Mouse (Mus musculus) C2C12 (cell line): ENCODE measurements around the gene Ccnt2. TPM values are rescaled to one million over a fixed set of nuclear protein-coding genes. Genes with fewer than 3 reads are reported as not detected.

Experiments used
- H3K27me3 ChIP-seq: one replicate; pipeline ENCODE4 v1.6.1; 2011; ENCODE audit not compliant: control insufficient read depth, insufficient read depth, insufficient read length
- H3K36me3 ChIP-seq: one replicate; pipeline ENCODE4 v1.6.1; 2011; ENCODE audit not compliant: control insufficient read depth, insufficient read depth
- H3K4me3 ChIP-seq: one replicate; pipeline ENCODE4 v1.5.1; 2011; ENCODE audit warnings: mild to moderate bottlenecking, control low read depth; ENCODE audit not compliant: poor library complexity, insufficient read depth, severe bottlenecking
- H3K79me2 ChIP-seq: one replicate; pipeline ENCODE4 v1.6.1; 2011; ENCODE audit not compliant: control insufficient read depth, insufficient read depth
- H3K79me3 ChIP-seq: one replicate; pipeline ENCODE4 v1.6.1; 2011; ENCODE audit warnings: low read depth, control low read depth
- H3ac ChIP-seq: one replicate; pipeline ENCODE3; 2011; ENCODE audit warnings: low read depth; ENCODE audit not compliant: control insufficient read depth, insufficient read length
- CEBPB ChIP-seq: IDR thresholded peaks from one replicate; pipeline ENCODE4 v1.6.1; 2011; ENCODE audit warnings: low read depth, mild to moderate bottlenecking, control low read depth, moderate library complexity
- CTCF ChIP-seq: IDR thresholded peaks from one replicate; pipeline ENCODE4 v1.5.1; 2011; ENCODE audit not compliant: control insufficient read depth, insufficient read depth, insufficient read length
- FOSL1 ChIP-seq: IDR thresholded peaks from one replicate; pipeline ENCODE4 v1.8.0; 2011; ENCODE audit warnings: mild to moderate bottlenecking, low read length; ENCODE audit not compliant: poor library complexity, insufficient read depth, severe bottlenecking
- MAX ChIP-seq: IDR thresholded peaks from one replicate; pipeline ENCODE4 v1.6.1; 2011; ENCODE audit warnings: mild to moderate bottlenecking, control low read depth
- MYOD1 ChIP-seq: IDR thresholded peaks from one replicate; pipeline ENCODE4 v1.6.1; 2011; ENCODE audit warnings: low read depth; ENCODE audit not compliant: control insufficient read depth, insufficient read length
- MYOG ChIP-seq: IDR thresholded peaks from one replicate; pipeline ENCODE4 v1.6.1; 2011; ENCODE audit not compliant: control insufficient read depth, insufficient read length; ENCODE audit errors: extremely low read depth
- USF1 ChIP-seq: IDR thresholded peaks from one replicate; pipeline ENCODE4 v1.6.1; 2011; ENCODE audit warnings: low read depth, mild to moderate bottlenecking, control low read depth, moderate library complexity
- polyA plus RNA-seq: library from polyadenylated mRNA; unstranded; fragments of >200 nt; fragmentation: generic; extraction: Trizol; gene quantifications from one replicate; pipeline ENCODE4 v1.2.1, GENCODE M21; 2012; ENCODE audit warnings: missing spikeins

Gene Ccnt2
- polyA plus RNA-seq, 1 experiment = 6.0 TPM

DNA sequence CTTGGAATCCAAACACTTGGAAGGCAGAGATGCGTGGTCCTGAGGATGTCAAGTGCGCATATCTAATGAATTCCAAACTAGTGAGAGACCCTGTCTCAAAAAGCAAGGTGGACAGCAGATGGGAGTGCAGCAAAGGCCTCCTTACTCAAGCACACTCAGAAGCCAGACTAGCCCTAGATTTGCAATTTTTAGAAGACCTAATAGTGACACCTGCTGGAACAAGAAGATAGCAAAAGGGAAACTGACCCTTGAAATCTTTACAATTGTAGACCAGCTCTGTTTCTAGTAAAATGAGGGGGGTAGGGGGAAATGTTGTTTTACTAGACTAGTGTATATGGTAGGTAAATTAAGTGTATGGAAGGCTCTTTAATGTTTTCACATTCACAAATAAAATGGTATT is 8.5 kb upstream of the Ccnt2 start:
- H3K79me3 ChIP-seq = no peaks in the 10 kb centered on the region

DNA sequence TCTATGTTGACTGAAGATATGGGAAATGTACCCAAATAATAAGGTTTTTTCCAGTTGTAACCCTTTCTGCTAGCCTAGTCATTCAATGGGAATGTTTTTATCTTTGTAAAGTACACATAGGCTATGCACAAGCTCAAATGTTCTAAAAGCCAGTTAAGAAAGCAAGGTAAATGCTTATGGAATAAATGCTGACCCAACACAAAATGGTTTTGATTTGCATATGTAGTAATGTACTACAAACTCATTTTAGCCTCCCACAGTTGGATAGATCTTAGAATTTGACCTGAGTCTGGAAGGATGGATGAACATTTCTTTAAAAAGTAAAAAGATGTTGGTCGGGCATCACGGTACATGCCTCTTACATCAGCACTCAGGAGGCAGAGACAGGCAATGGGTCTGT is 7.2 kb upstream of the Ccnt2 start:
- no peaks in the 10 kb centered on the region for H3K79me2 ChIP-seq
- H3K27me3 ChIP-seq = no peaks in the 10 kb centered on the region
- TF ChIP-seq USF1 (no peak), MAX (no peak), CTCF (no peak), CEBPB (no peak), MYOD1 (no peak), MYOG (no peak), FOSL1 (no peak)
- H3K4me3 ChIP-seq = no peak overlapping the region
- H3K36me3 ChIP-seq = no peaks in the 10 kb centered on the region
- no peak overlapping the region for H3ac ChIP-seq
- no peaks in the 10 kb centered on the region for H3K79me3 ChIP-seq

More for the DNA sequence above, 8.5 kb upstream of the Ccnt2 start:
- Histone ChIP-seq H3ac (no peak overlapping the region), H3K4me3 (no peak overlapping the region), H3K36me3 (no peaks in the 10 kb centered on the region), H3K27me3 (no peaks in the 10 kb centered on the region), H3K79me2 (no peaks in the 10 kb centered on the region)
- TF ChIP-seq MAX (no peak), MYOD1 (no peak), MYOG (no peak), CEBPB (no peak), USF1 (no peak), CTCF (no peak), FOSL1 (no peak)

GRCm38 (mm10) chr1:127773198-127773802 is 664 bp upstream of the Ccnt2 start:
- peak overlapping the region; percentile 43 for H3K4me3 ChIP-seq
- H3K79me2 ChIP-seq = peaks cover 59% of the 10 kb centered on the region
- H3ac ChIP-seq = peak overlapping the region; percentile 67
- peaks cover 18% of the 10 kb centered on the region for H3K36me3 ChIP-seq
- no peak for TF ChIP-seq MYOG
- TF ChIP-seq MAX = no peak
- no peak for TF ChIP-seq CTCF
- no peak for TF ChIP-seq FOSL1
- TF ChIP-seq MYOD1 = no peak
- TF ChIP-seq CEBPB = no peak
- TF ChIP-seq USF1 = no peak
- H3K79me3 ChIP-seq = peaks cover 41% of the 10 kb centered on the region
- H3K27me3 ChIP-seq = no peaks in the 10 kb centered on the region

DNA sequence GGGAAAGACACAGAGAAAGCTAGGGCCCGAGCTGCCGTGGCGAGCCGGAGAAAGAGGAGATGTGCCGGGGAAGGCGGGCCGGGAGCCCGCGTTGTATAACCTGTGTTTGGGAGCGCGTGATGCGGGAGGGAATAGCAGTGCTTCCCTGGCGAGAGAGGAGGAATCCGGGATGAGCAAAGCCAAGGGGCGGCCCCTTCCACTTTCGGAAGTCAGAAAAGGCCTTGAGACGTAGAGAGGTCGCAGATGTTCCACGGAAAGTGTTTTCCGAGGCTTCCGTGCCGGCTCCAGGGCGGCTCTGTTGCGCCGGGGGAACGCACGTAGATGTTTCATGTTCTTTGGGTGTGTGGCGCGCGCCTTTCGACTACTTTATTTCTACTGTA is 527 bp downstream of the Ccnt2 start:
- TF ChIP-seq MAX (no peak), CTCF (no peak), USF1 (no peak), MYOG (no peak), CEBPB (no peak), MYOD1 (no peak), FOSL1 (no peak)
- Histone ChIP-seq H3K27me3 (no peaks in the 10 kb centered on the region), H3K79me3 (peaks cover 53% of the 10 kb centered on the region)

DNA sequence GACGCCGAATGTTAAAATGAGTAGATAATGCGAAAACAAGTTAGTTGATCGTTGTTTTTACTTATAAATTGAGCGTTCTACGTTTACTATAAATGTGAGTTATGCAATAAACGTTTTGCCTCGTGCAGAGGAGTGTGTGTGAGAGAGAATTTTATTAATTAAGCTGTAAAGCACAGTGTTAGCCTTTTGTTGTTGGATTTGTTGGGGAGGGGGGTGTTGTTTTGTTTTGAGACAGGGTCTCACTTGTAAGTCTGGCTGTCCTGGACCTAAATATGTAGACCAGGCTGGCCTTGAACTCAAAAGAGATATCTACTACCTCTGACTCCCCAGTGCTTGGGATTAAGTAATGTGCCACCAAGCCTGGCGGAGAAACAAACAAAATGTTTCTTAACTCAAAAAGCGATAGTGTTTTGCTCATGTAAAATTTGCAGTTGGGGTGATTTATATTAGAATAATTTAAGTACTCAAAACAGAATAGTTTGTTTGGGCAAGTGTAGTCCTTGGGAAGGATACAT is 1.3 kb downstream of the Ccnt2 start:
- Histone ChIP-seq H3K27me3 (no peaks in the 10 kb centered on the region), H3ac (peak overlapping the region; percentile 37), H3K4me3 (peak overlapping the region; percentile 93), H3K79me2 (peaks cover 79% of the 10 kb centered on the region), H3K79me3 (peaks cover 61% of the 10 kb centered on the region), H3K36me3 (peaks cover 33% of the 10 kb centered on the region)
- TF ChIP-seq MAX (no peak), CTCF (no peak), CEBPB (no peak), FOSL1 (no peak), MYOG (no peak), MYOD1 (no peak), USF1 (no peak)

More for the DNA sequence above, 527 bp downstream of the Ccnt2 start:
- peaks cover 30% of the 10 kb centered on the region for H3K36me3 ChIP-seq
- H3K4me3 ChIP-seq = peak overlapping the region; percentile 93
- H3K79me2 ChIP-seq = peaks cover 71% of the 10 kb centered on the region
- peak overlapping the region; percentile 95 for H3ac ChIP-seq

- Histone ChIP-seq H3K4me3 (peak overlapping the region; percentile 93), H3K36me3 (peaks cover 33% of the 10 kb centered on the region), H3K79me2 (peaks cover 89% of the 10 kb centered on the region), H3ac (no peak overlapping the region), H3K27me3 (no peaks in the 10 kb centered on the region), H3K79me3 (peaks cover 71% of the 10 kb centered on the region)
- TF ChIP-seq MYOG = no peak
- TF ChIP-seq CEBPB = no peak
- TF ChIP-seq MYOD1 = no peak
- TF ChIP-seq CTCF = no peak
- TF ChIP-seq MAX = no peak
- no peak for TF ChIP-seq FOSL1
- no peak for TF ChIP-seq USF1
These were observed 2.3 kb downstream of the Ccnt2 start for GRCm38 (mm10) chr1:127776246-127776645.
